Mouse (Mus musculus) brain, adult 2 months (tissue): ENCODE results near the gene Prkacb.
"Not testable (repeated sequence)": the region's sequence is repeated elsewhere in the genome, so short reads cannot be mapped to it uniquely, and the experiment has no call there.

Source experiments
- DNase-seq: peaks from one replicate; pipeline ENCODE4 v3.0.0; 2011; ENCODE audit warnings: low read depth, low spot score

The Prkacb gene

GRCm38 (mm10) chr3:146778913-146779312 lies 33.9 kb downstream of the Prkacb start:
- no peak for DNase-seq

- DNase-seq: no peak
Measured at GRCm38 (mm10) chr3:146778451-146778850, 34.3 kb downstream of the Prkacb start.

- no peak for DNase-seq
Measured at GRCm38 (mm10) chr3:146776711-146777110, 36.1 kb downstream of the Prkacb start.

GRCm38 (mm10) chr3:146770853-146771252 lies 41.9 kb downstream of the Prkacb start:
- DNase-seq: peak; percentile 63

- DNase-seq: peak; percentile 89
Measured at GRCm38 (mm10) chr3:146769940-146770659, 42.7 kb downstream of the Prkacb start.

GRCm38 (mm10) chr3:146769569-146769939 lies 43.2 kb downstream of the Prkacb start:
- DNase-seq: no peak

- peak; percentile 95 for DNase-seq
Measured at GRCm38 (mm10) chr3:146768921-146769320, 43.9 kb downstream of the Prkacb start.

GRCm38 (mm10) chr3:146768360-146768759 lies 44.4 kb downstream of the Prkacb start:
- DNase-seq: peak; percentile 58

GRCm38 (mm10) chr3:146766701-146767181 lies 46.0 kb downstream of the Prkacb start:
- DNase-seq: peak; percentile 77

GRCm38 (mm10) chr3:146766071-146766605 lies 46.7 kb downstream of the Prkacb start:
- DNase-seq: peak; percentile 84

GRCm38 (mm10) chr3:146764871-146765529 lies 47.8 kb downstream of the Prkacb start:
- no peak for DNase-seq

- DNase-seq: not testable (repeated sequence)
Measured at GRCm38 (mm10) chr3:146763054-146763453, 49.7 kb downstream of the Prkacb start.

- no peak for DNase-seq
Measured at GRCm38 (mm10) chr3:146761276-146761675, 51.5 kb downstream of the Prkacb start.

- no peak for DNase-seq
Measured at GRCm38 (mm10) chr3:146757970-146758960, 54.5 kb downstream of the Prkacb start.

GRCm38 (mm10) chr3:146754270-146754669 lies 58.5 kb downstream of the Prkacb start:
- DNase-seq: no peak

- DNase-seq: no peak
Measured at GRCm38 (mm10) chr3:146741564-146742202, 71.1 kb downstream of the Prkacb start.

- no peak for DNase-seq
Measured at GRCm38 (mm10) chr3:146741158-146741557, 71.6 kb downstream of the Prkacb start.

- not testable (repeated sequence) for DNase-seq
Measured at GRCm38 (mm10) chr3:146736186-146736585, 76.6 kb downstream of the Prkacb start.

- DNase-seq: no peak
Measured at GRCm38 (mm10) chr3:146735657-146736056, 77.1 kb downstream of the Prkacb start.

- no peak for DNase-seq
Measured at GRCm38 (mm10) chr3:146734907-146735629, 77.7 kb downstream of the Prkacb start.
